Mouse (Mus musculus): Measurements from ENCODE around the gene Prkg1. TPM values are rescaled to one million over a fixed set of nuclear protein-coding genes. Genes with fewer than 3 reads are reported as not detected.

Gene Prkg1
- polyA plus RNA-seq, 1 experiment from 2014 or later: 0.74 TPM

DNA sequence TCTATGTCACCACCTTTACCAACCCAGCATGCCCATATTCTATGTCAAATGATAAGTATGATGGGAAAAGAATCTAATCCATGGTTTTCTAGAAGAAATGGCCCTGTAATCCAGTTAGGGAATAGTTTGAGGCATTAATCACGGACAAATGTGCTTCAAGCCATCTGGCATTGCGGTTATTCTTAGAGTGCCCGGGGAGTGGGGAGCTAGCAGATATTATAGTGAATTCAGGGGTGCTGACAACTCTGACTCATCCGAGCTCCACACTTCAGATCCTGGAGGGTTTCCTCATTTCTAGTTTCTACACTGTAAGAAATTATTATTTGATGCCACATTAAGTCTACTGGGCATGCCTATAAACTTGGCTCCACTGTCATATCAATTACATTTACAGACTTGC is 200.5 kb downstream of the Prkg1 start:
- Histone ChIP-seq H3K27ac (ENCODE audit: low read depth) (no peak overlapping the region), H3K4me3 (ENCODE audit: low read depth, low read length) (no peak overlapping the region), H3K9ac (replicated peaks) (no peak overlapping the region), H3K9me3 (ENCODE audit: low read length) (no peaks in the 10 kb centered on the region), H3K4me2 (ENCODE audit: low read depth, low read length) (no peak overlapping the region), H3K27me3 (ENCODE audit: insufficient read depth, low read length) (no peaks in the 10 kb centered on the region), H3K4me1 (ENCODE audit: insufficient read depth) (no peaks in the 10 kb centered on the region), H3K36me3 (replicated peaks; ENCODE audit: insufficient read depth, low read length) (no peaks in the 10 kb centered on the region)
- WGBS (ENCODE audit: insufficient replicate concordance): 79% methylated on average over 4 of the region's 4 CpGs
- no peak for DNase-seq
- no peak for TF ChIP-seq EP300 (IDR thresholded peaks at IDR 0.05; ENCODE audit: low read depth)
- TF ChIP-seq CTCF (IDR thresholded peaks at IDR 0.05; ENCODE audit: low read depth): no peak
- no peak for ATAC-seq

DNA sequence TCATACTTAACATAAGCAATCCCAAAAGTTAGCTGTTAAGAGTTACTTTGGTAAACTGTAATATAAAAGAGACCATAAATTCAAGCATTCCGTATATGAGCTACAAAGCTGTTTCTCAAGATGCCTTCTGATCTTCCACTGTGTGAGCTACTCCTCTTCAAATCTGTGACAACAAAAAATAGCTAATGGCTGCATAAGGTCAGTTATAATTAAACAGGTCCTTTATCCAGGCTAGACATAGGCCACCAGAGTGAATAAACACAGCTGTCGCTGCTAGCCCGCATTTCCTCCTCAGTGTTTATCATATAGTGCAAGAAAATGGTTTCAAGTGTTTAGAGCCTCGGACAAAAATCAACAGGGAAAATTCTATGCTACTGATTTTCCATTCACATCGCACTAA is 218.8 kb downstream of the Prkg1 start:
- no peak for ATAC-seq
- H3K27ac ChIP-seq (ENCODE audit: low read depth): no peak overlapping the region
- no peak overlapping the region for H3K9ac ChIP-seq (replicated peaks)
- no peak overlapping the region for H3K4me2 ChIP-seq (ENCODE audit: low read depth, low read length)
- TF ChIP-seq EP300 (IDR thresholded peaks at IDR 0.05; ENCODE audit: low read depth): no peak
- TF ChIP-seq CTCF (IDR thresholded peaks at IDR 0.05; ENCODE audit: low read depth): no peak
- no peak for DNase-seq
- no peaks in the 10 kb centered on the region for H3K27me3 ChIP-seq (ENCODE audit: insufficient read depth, low read length)
- WGBS (ENCODE audit: insufficient replicate concordance): 81% methylated on average over 5 of the region's 5 CpGs
- H3K36me3 ChIP-seq (replicated peaks; ENCODE audit: insufficient read depth, low read length): no peaks in the 10 kb centered on the region
- no peaks in the 10 kb centered on the region for H3K9me3 ChIP-seq (ENCODE audit: low read length)
- H3K4me3 ChIP-seq (ENCODE audit: low read depth, low read length): no peak overlapping the region
- H3K4me1 ChIP-seq (ENCODE audit: insufficient read depth): no peaks in the 10 kb centered on the region

DNA sequence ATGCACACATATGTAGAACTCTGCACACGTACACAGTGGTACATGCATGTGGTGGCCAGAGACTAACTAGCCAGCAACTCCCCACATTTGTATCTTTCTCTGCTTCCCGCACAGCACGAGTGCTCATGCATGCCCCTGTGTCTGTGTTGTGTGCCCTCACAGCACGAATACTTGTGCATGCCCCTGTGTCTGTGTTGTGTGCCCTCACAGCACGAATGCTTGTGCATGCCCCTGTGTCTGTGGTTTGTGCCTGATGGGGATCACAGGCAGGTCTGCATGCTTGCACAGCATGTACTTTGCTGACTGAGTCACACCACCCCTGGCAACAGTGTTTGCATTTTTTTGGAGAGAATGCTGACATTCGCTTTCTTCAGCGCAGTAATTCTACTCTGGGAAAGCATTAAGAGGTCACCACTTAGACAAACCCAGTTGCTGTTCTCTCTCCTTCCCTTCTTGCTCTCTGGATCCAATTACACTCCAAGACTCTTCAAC is 233.5 kb downstream of the Prkg1 start:
- Histone ChIP-seq H3K4me2 (ENCODE audit: low read depth, low read length) (no peak overlapping the region), H3K9ac (replicated peaks) (no peak overlapping the region), H3K9me3 (ENCODE audit: low read length) (no peaks in the 10 kb centered on the region), H3K4me3 (ENCODE audit: low read depth, low read length) (no peak overlapping the region), H3K27me3 (ENCODE audit: insufficient read depth, low read length) (no peaks in the 10 kb centered on the region), H3K36me3 (replicated peaks; ENCODE audit: insufficient read depth, low read length) (no peaks in the 10 kb centered on the region), H3K4me1 (ENCODE audit: insufficient read depth) (no peaks in the 10 kb centered on the region), H3K27ac (ENCODE audit: low read depth) (no peak overlapping the region)
- DNase-seq: no peak
- no peak for TF ChIP-seq CTCF (IDR thresholded peaks at IDR 0.05; ENCODE audit: low read depth)
- ATAC-seq: no peak
- WGBS (ENCODE audit: insufficient replicate concordance): 46% methylated on average over 7 of the region's 7 CpGs

GRCm38 (mm10) chr19:31530616-31531015 is 234.2 kb downstream of the Prkg1 start:
- Histone ChIP-seq H3K36me3 (replicated peaks; ENCODE audit: insufficient read depth, low read length) (no peaks in the 10 kb centered on the region), H3K4me3 (ENCODE audit: low read depth, low read length) (no peak overlapping the region), H3K9ac (replicated peaks) (no peak overlapping the region), H3K4me1 (ENCODE audit: insufficient read depth) (no peaks in the 10 kb centered on the region), H3K27me3 (ENCODE audit: insufficient read depth, low read length) (no peaks in the 10 kb centered on the region), H3K9me3 (ENCODE audit: low read length) (no peaks in the 10 kb centered on the region), H3K4me2 (ENCODE audit: low read depth, low read length) (no peak overlapping the region), H3K27ac (ENCODE audit: low read depth) (no peak overlapping the region)
- 30% methylated on average over 5 of the region's 5 CpGs for WGBS (ENCODE audit: insufficient replicate concordance)
- no peak for TF ChIP-seq CTCF (IDR thresholded peaks at IDR 0.05; ENCODE audit: low read depth)
- no peak for TF ChIP-seq EP300 (IDR thresholded peaks at IDR 0.05; ENCODE audit: low read depth)
- DNase-seq: no peak
- ATAC-seq: no peak

DNA sequence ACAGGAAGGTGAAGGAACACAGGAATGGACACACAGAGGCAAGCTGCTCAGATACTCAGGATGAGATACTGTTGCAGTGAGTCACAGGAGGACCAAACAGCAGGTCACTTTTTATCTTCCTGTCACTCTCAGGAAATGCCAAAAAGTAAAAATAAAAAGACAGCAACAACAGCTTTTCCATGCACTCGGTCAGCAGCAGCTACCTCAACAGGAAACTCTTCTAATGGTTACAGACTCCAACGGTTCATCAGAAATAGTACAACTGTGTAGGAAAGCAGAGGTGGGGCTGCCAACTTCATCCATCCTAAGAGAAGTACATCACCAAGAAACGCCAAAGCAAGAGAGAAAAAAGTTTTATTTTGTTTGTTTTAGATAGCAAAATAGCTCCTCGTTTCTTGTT is 234.9 kb downstream of the Prkg1 start:
- TF ChIP-seq EP300 (IDR thresholded peaks at IDR 0.05; ENCODE audit: low read depth): no peak
- Histone ChIP-seq H3K4me2 (ENCODE audit: low read depth, low read length) (no peak overlapping the region), H3K27me3 (ENCODE audit: insufficient read depth, low read length) (no peaks in the 10 kb centered on the region), H3K4me1 (ENCODE audit: insufficient read depth) (no peaks in the 10 kb centered on the region), H3K4me3 (ENCODE audit: low read depth, low read length) (no peak overlapping the region), H3K9ac (replicated peaks) (no peak overlapping the region), H3K27ac (ENCODE audit: low read depth) (no peak overlapping the region), H3K36me3 (replicated peaks; ENCODE audit: insufficient read depth, low read length) (no peaks in the 10 kb centered on the region), H3K9me3 (ENCODE audit: low read length) (no peaks in the 10 kb centered on the region)
- 18% methylated on average over 4 of the region's 4 CpGs for WGBS (ENCODE audit: insufficient replicate concordance)
- DNase-seq: no peak
- ATAC-seq: no peak

DNA sequence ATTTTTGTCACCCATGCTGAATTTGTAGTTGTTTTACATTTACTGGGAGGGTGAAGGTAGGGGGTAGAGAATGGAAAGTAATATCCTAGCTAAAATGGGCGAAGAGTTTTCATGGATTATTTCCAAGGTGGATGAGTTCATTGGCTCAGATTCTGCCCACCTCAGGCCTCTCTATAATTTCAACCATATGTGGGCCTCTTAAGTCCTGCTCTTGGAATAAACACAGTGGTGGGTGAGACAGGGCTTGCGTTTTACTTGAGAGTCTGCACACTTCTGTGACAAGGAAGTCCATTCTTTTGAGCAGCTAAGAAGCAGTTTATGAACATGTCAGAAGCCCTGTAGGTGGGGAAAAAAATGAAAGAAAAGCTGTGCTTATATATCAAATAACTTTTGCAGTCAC is 250.3 kb downstream of the Prkg1 start:
- DNase-seq (no peak), ATAC-seq (no peak)
- no peaks in the 10 kb centered on the region for H3K9me3 ChIP-seq (ENCODE audit: low read length)
- H3K27ac ChIP-seq (ENCODE audit: low read depth): no peak overlapping the region
- H3K4me1 ChIP-seq (ENCODE audit: insufficient read depth): no peaks in the 10 kb centered on the region
- H3K4me3 ChIP-seq (ENCODE audit: low read depth, low read length): no peak overlapping the region
- WGBS (ENCODE audit: insufficient replicate concordance): 66% methylated on average over 2 of the region's 2 CpGs
- H3K36me3 ChIP-seq (replicated peaks; ENCODE audit: insufficient read depth, low read length): no peaks in the 10 kb centered on the region
- no peak overlapping the region for H3K9ac ChIP-seq (replicated peaks)
- no peaks in the 10 kb centered on the region for H3K27me3 ChIP-seq (ENCODE audit: insufficient read depth, low read length)
- no peak overlapping the region for H3K4me2 ChIP-seq (ENCODE audit: low read depth, low read length)
- TF ChIP-seq CTCF (IDR thresholded peaks at IDR 0.05; ENCODE audit: low read depth): no peak
- TF ChIP-seq EP300 (IDR thresholded peaks at IDR 0.05; ENCODE audit: low read depth): no peak

GRCm38 (mm10) chr19:31507831-31508230 is 257.0 kb downstream of the Prkg1 start:
- Histone ChIP-seq H3K9me3 (ENCODE audit: low read length) (no peaks in the 10 kb centered on the region), H3K9ac (replicated peaks) (no peak overlapping the region), H3K4me3 (ENCODE audit: low read depth, low read length) (no peak overlapping the region), H3K4me2 (ENCODE audit: low read depth, low read length) (no peak overlapping the region), H3K27ac (ENCODE audit: low read depth) (no peak overlapping the region), H3K36me3 (replicated peaks; ENCODE audit: insufficient read depth, low read length) (no peaks in the 10 kb centered on the region), H3K27me3 (ENCODE audit: insufficient read depth, low read length) (no peaks in the 10 kb centered on the region), H3K4me1 (ENCODE audit: insufficient read depth) (no peaks in the 10 kb centered on the region)
- WGBS (ENCODE audit: insufficient replicate concordance): 50% methylated on average over 3 of the region's 3 CpGs
- TF ChIP-seq CTCF (IDR thresholded peaks at IDR 0.05; ENCODE audit: low read depth) (no peak), EP300 (IDR thresholded peaks at IDR 0.05; ENCODE audit: low read depth) (no peak)
- ATAC-seq (no peak), DNase-seq (no peak)
